Mouse (Mus musculus) E14TG2a.4 (cell line): ENCODE results near the gene 1700057G04Rik.

ENCODE experiments used
- H3K27me3 ChIP-seq: 2 replicates; pipeline ENCODE4 v1.6.1; 2014; ENCODE audit warnings: low read length, control low read depth; ENCODE audit not compliant: insufficient read depth
- H3K36me3 ChIP-seq: 2 replicates; pipeline ENCODE4 v1.6.1; 2014; ENCODE audit warnings: low read length, control low read depth; ENCODE audit not compliant: insufficient read depth
- H3K4me1 ChIP-seq: replicated peaks from 2 replicates; pipeline ENCODE4 v1.6.1; 2014; ENCODE audit warnings: low read depth, low read length, control low read depth
- H3K4me3 ChIP-seq: replicated peaks from 2 replicates; pipeline ENCODE4 v1.5.1; 2014; ENCODE audit warnings: mild to moderate bottlenecking, low read length
- H3K9me3 ChIP-seq: 2 replicates; pipeline ENCODE4 v1.6.1; 2014; ENCODE audit warnings: low read length, control low read depth
- CTCF ChIP-seq: conservative IDR thresholded peaks from 2 replicates; pipeline ENCODE4 v1.5.1; 2014; ENCODE audit warnings: low read length
- NANOG ChIP-seq: IDR thresholded peaks from 2 replicates; pipeline ENCODE4 v1.6.1; 2014; ENCODE audit warnings: borderline replicate concordance, low read length, mixed read lengths
- POU5F1 ChIP-seq: IDR thresholded peaks from 2 replicates; pipeline ENCODE4 v1.6.1; 2014; ENCODE audit warnings: low read length, borderline replicate concordance

The 1700057G04Rik gene

DNA sequence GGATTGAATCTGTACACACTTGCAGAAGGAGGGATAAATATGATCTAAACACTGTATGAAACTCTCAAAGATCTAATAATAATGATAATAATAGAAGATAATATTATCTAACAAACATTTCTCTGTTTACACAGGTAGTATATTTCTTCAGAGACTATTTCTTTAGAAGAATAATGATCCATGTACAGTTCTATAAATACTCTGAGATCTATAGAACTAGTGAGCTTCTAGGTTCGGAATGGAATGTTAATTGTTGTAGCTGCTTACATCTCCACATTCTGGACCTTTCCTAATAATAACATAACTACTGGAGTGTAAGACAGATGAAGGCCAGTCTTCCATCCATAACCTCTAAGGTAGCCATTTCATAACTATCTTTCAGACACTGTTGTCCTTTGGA lies at the start of gene 1700057G04Rik:
1700057G04Rik (plus strand) TSS at position 301 of the 400 bp plus-strand sequence.
- no peaks in the 10 kb centered on the region for H3K9me3 ChIP-seq
- TF ChIP-seq CTCF, result no peak
- TF ChIP-seq POU5F1, result no peak
- no peak for TF ChIP-seq NANOG

DNA sequence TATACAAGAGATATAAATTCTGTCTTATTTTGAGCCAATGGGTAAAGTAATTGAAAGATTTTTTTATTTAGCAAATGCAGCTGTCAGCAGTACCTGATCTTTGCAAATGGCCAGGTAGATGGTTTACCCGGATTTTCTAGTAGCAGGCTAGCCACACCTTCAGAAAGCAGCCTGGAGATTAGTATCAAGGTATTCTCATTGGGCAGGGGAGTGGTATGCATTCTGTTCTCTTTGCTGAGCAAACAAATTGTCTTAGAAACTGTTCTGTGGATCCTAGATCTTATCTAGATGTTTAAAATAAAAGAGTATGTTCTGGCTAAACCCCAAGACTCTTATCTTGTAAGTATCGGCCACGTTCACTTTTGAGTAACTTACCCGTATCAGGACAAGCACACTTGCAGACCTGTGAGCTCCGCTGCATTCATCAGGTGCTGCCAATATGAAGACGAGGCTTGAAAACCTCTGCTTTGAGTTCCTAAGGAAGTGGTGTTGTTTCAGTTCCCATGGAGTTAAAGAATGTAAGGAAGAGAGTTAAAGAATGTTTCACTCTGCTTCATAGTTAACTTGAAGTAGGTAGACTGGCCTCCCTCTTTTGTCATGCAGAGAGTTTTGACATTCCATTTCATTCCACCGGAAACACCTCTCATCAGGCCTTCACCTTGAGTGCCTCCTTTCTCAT lies 48.6 kb upstream of the 1700057G04Rik start:
- peak; percentile 98 for TF ChIP-seq POU5F1
- TF ChIP-seq NANOG, result peak; percentile 87
- no peak for TF ChIP-seq CTCF
- peaks cover 41% of the 10 kb centered on the region for H3K36me3 ChIP-seq
- no peaks in the 10 kb centered on the region for H3K9me3 ChIP-seq
- H3K4me1 ChIP-seq, result peaks cover 26% of the 10 kb centered on the region
- H3K27me3 ChIP-seq, result no peaks in the 10 kb centered on the region
- no peak overlapping the region for H3K4me3 ChIP-seq

More for the DNA sequence above, at the start of gene 1700057G04Rik:
- Histone ChIP-seq H3K36me3 (no peaks in the 10 kb centered on the region), H3K4me1 (no peaks in the 10 kb centered on the region), H3K27me3 (no peaks in the 10 kb centered on the region), H3K4me3 (no peak within 1 kb of the TSS)

DNA sequence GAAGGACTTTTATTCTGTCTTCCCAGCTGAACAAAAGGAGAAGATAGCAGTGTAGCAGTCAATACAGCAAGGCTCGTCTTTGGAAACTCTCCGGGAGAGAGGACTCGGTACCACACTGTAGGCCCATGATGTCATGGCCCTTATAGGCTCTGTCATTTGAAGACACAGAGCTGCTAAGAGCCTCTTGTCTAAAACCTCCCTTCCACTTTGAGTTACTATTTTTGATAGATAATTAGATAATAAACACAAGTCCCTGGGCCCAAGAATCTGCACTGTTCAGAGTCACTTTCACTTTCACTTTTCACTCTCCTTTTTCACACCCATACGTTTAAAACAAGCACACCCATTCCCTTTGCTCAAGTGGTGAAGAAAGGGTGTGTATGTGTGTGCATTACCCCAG lies 43.5 kb upstream of the 1700057G04Rik start:
- Histone ChIP-seq H3K4me1 (peaks cover 12% of the 10 kb centered on the region; the same call in 1 of the 2 replicates), H3K9me3 (no peaks in the 10 kb centered on the region), H3K27me3 (no peaks in the 10 kb centered on the region), H3K4me3 (no peak overlapping the region), H3K36me3 (peaks cover 72% of the 10 kb centered on the region)
- TF ChIP-seq CTCF, result no peak
- no peak for TF ChIP-seq POU5F1
- no peak for TF ChIP-seq NANOG

DNA sequence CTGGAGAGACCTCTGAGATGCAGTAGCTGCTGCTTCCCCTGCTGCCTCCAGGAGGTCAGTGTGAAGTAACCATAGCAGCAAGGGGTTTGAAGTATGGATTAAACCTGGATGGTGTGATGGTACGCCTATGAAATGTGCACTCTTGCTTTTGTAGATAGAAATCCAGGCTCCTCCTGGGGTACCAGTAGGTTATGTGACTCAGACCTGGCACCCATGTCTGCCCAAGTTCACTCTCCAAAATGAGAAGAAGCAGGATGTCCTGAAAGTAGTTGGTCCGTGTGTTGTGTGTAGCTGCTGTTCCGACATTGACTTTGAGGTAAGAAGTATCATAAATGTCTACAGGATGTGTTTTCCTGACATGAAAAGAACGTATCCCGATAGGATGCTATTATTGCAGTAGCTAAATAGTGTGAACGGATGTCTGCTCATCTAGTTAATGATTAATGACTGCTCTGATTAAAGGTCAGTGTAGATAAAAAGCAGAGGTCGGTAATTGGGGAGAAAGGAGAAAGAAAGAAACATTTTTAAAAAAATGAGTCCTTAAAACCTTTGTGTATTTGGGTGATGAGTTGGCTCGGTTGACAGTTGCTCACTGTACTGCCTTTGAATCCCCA lies 42.5 kb upstream of the 1700057G04Rik start:
- no peak for TF ChIP-seq CTCF
- TF ChIP-seq POU5F1, result no peak
- no peak for TF ChIP-seq NANOG
- Histone ChIP-seq H3K27me3 (no peaks in the 10 kb centered on the region), H3K9me3 (no peaks in the 10 kb centered on the region), H3K4me3 (no peak overlapping the region), H3K4me1 (peaks cover 7% of the 10 kb centered on the region; the same call in 1 of the 2 replicates), H3K36me3 (peaks cover 76% of the 10 kb centered on the region)

DNA sequence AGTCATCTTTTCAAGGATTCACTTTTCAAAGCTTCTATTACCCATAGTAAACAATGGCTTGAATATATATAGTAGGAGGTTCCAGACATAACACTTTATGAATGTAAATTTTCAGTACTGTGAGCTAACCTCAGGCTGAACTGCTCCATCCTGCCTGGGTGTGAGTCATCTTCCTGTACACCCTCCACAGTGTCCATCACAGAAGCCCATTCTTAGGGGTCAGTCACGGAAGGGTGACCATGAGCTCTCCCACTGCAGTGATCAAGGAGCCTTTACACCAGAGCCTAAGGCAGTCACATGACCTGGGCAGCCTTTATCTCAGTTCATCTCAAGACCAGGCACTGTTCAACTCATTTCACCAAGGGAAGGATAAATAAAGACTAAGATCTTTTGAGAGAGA lies 41.4 kb upstream of the 1700057G04Rik start:
- Histone ChIP-seq H3K36me3 (peaks cover 77% of the 10 kb centered on the region), H3K27me3 (no peaks in the 10 kb centered on the region), H3K9me3 (no peaks in the 10 kb centered on the region), H3K4me3 (no peak overlapping the region), H3K4me1 (peaks cover 5% of the 10 kb centered on the region; the same call in 1 of the 2 replicates)
- TF ChIP-seq POU5F1, result no peak

DNA sequence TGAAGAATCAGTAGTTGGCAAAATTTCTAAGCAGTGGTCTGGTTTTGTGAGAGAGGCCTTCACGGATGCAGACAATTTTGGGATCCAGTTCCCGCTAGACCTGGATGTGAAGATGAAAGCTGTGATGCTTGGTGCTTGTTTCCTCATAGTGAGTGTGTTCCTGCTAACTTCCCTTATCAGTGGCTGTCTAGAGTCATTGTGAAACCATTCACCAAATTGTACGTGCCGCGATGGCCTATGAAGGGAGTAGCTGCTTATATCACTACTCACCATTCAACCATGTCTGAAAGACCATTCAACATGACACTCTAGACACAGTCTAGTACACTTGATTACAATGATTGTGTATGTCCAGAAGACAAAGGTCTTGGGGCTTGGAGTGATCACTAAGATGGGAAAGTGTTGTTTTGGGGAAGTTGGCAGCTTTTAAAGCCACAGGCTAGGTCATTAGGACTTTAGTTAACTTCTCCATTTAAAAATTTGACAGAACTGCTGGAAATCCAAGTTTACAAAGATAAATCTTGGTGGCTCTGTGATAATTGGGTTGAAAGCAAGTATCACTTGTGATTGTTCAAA lies 39.3 kb upstream of the 1700057G04Rik start:
- no peaks in the 10 kb centered on the region for H3K27me3 ChIP-seq
- peaks cover 5% of the 10 kb centered on the region; the same call in 1 of the 2 replicates for H3K4me1 ChIP-seq
- TF ChIP-seq POU5F1, result no peak
- no peak for TF ChIP-seq NANOG
- no peak for TF ChIP-seq CTCF
- H3K36me3 ChIP-seq, result peaks cover 70% of the 10 kb centered on the region
- no peak overlapping the region for H3K4me3 ChIP-seq
- H3K9me3 ChIP-seq, result no peaks in the 10 kb centered on the region

- peaks cover 11% of the 10 kb centered on the region for H3K4me1 ChIP-seq
- no peaks in the 10 kb centered on the region for H3K27me3 ChIP-seq
- no peak overlapping the region for H3K4me3 ChIP-seq
- TF ChIP-seq CTCF (no peak), POU5F1 (no peak), NANOG (no peak)
- no peaks in the 10 kb centered on the region for H3K9me3 ChIP-seq
- H3K36me3 ChIP-seq, result peaks cover 63% of the 10 kb centered on the region
These were observed 38.2 kb upstream of the 1700057G04Rik start for GRCm38 (mm10) chr9:92270927-92271326.

DNA sequence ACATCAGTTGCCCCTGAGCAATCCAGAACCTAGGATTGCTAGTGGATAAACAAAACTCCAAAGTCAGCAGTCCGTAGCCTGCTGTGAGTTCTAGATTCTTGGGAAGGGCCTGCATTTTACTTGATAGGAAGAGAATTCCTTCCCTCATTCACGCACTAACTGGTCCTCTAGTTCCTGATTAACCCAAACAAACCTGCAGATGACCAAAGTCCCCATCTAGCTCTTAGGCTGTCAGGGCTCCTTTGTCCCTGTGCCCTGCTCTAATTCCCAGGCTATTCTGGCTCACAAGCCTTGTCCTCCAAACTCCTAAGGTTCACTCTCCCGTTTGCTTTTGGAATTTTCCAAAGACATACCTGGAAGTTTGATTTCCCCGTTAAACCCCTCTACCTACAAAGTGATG lies 36.5 kb upstream of the 1700057G04Rik start:
- Histone ChIP-seq H3K4me3 (no peak overlapping the region), H3K9me3 (no peaks in the 10 kb centered on the region), H3K36me3 (peaks cover 46% of the 10 kb centered on the region), H3K4me1 (peaks cover 15% of the 10 kb centered on the region), H3K27me3 (no peaks in the 10 kb centered on the region)
- TF ChIP-seq POU5F1 (no peak), CTCF (no peak), NANOG (no peak)
